Mouse (Mus musculus) E14TG2a.4 (cell line): ENCODE data around the gene Rnd1.

ENCODE experiments used
- CTCF ChIP-seq: conservative IDR thresholded peaks from 2 replicates; pipeline ENCODE4 v1.5.1; 2014; ENCODE audit warnings: low read length
- NANOG ChIP-seq: IDR thresholded peaks from 2 replicates; pipeline ENCODE4 v1.6.1; 2014; ENCODE audit warnings: borderline replicate concordance, low read length, mixed read lengths

DNA sequence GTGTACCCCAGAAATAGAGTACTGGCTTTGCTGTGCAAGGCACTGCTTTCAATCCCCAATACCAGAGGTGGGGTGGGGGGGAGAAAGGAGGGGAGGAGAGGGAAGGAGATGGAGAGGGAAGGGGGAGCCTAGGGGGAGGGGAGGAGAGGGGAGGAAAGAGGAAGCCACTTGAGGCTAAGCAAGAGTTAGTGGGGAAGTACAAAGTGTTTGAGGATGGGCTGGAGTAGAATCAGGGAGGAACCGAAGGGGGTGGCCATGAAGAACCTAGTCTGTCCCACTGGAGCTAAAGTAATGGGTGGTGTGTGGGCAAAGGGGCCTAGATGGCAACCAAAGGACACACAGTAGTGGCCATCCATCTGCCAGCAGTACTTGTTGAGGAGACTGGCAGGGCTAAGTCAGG lies 6.5 kb upstream of the Rnd1 start:
- TF ChIP-seq CTCF, result no peak
- TF ChIP-seq NANOG, result no peak
